Comparison of ENCODE assay signal across 9 mouse cellular contexts in the genomic region with DNA sequence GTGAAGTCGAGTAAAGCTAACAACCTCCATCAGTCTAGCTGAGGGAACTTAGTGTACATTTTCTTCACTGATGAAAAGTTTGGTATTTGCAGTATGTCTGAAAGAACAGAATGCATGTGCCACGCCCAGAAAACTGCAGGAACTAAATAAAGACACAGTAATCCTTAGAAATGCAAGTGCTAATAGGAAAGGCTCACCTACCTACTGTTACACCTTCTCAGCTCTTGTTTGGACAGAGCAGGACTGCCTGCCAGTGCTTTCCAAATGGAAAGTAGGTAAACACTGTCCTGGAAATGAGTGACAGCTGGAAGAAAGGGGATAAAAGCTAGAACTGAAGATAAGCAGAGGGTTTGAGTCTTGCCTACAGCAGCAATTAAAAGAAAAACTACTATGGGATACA. TPM values are rescaled to one million over a fixed set of nuclear protein-coding genes. Genes with fewer than 3 reads are reported as not detected.
DNase-seq lines count a peak whose midpoint lies in the region; ATAC-seq lines count a peak whose summit lies in the region.
"Had no signal": no experiment of that assay in that cellular context is flagged by ENCODE, and none has a peak within 500 bp of the region (broad histone marks: within the 10 kb centered on the region; RNA-seq: fewer than 3 reads in every experiment).

No protein-coding gene starts in this region.

- H3K4me1 ChIP-seq in kidney, embryonic 16.5 days (ENCODE audit: insufficient read depth, low read length), result peaks cover 30% of the 10 kb centered on the region
- peaks cover 15% of the 10 kb centered on the region for H3K4me1 ChIP-seq in embryonic facial prominence, embryonic 12.5 days
- H3K4me1 ChIP-seq in intestine, embryonic 14.5 days (replicated peaks; ENCODE audit: control insufficient read depth, insufficient read depth, low read length), result peaks cover 10% of the 10 kb centered on the region
- H3K4me1 ChIP-seq in midbrain, embryonic 15.5 days, result peaks cover 25% of the 10 kb centered on the region

- 73% methylated on average over 2 of the region's 2 CpGs for WGBS in kidney, embryonic 16.5 days
- 77% methylated on average over 2 of the region's 2 CpGs for WGBS in embryonic facial prominence, embryonic 12.5 days
- WGBS in intestine, embryonic 14.5 days, result 66% methylated on average over 2 of the region's 2 CpGs
- WGBS in midbrain, embryonic 15.5 days, result 85% methylated on average over 2 of the region's 2 CpGs

- no peak overlapping the region for H3K27ac ChIP-seq in kidney, embryonic 16.5 days (ENCODE audit: low read length)
- no peak overlapping the region for H3K27ac ChIP-seq in embryonic facial prominence, embryonic 12.5 days
- H3K27ac ChIP-seq in intestine, embryonic 14.5 days (ENCODE audit: low read depth), result no peak overlapping the region
- no peak overlapping the region for H3K27ac ChIP-seq in midbrain, embryonic 15.5 days

- no peaks in the 10 kb centered on the region for H3K27me3 ChIP-seq in kidney, embryonic 16.5 days (ENCODE audit: insufficient read depth, low read length)
- no peaks in the 10 kb centered on the region for H3K27me3 ChIP-seq in embryonic facial prominence, embryonic 12.5 days
- no peaks in the 10 kb centered on the region for H3K27me3 ChIP-seq in intestine, embryonic 14.5 days (replicated peaks; ENCODE audit: control insufficient read depth, insufficient read depth, low read length)
- H3K27me3 ChIP-seq in midbrain, embryonic 15.5 days (replicated peaks), result no peaks in the 10 kb centered on the region

- ATAC-seq in kidney, embryonic 16.5 days (ENCODE audit: low FRiP score, low TSS enrichment), result no peak
- ATAC-seq in embryonic facial prominence, embryonic 12.5 days (ENCODE audit: insufficient number of reproducible peaks, insufficient read depth, low FRiP score, low TSS enrichment), result no peak
- no peak for ATAC-seq in intestine, embryonic 14.5 days (replicated peaks; ENCODE audit: low FRiP score, low TSS enrichment, low read depth)
- no peak for ATAC-seq in midbrain, embryonic 15.5 days (replicated peaks)

- peak overlapping the region; percentile 46 for H3K4me2 ChIP-seq in kidney, embryonic 16.5 days (replicated peaks; ENCODE audit: low read depth, low read length)
- peak overlapping the region; percentile 59 for H3K4me2 ChIP-seq in embryonic facial prominence, embryonic 12.5 days (replicated peaks)
- H3K4me2 ChIP-seq in intestine, embryonic 14.5 days (ENCODE audit: low read length), result peak overlapping the region; percentile 68
- H3K4me2 ChIP-seq in midbrain, embryonic 15.5 days, result peak overlapping the region; percentile 57

- no peak for DNase-seq in kidney, postnatal 36 days
- no peak for DNase-seq in intestine, embryonic 14.5 days (ENCODE audit: low spot score)
- no peak for DNase-seq in adrenal gland, adult (ENCODE audit: inconsistent age in 2 of 2, low spot score in 1 of 2)
- DNase-seq in frontal cortex, postnatal 10 days (ENCODE audit: low spot score in 2 of 2), result no peak
- no peak for DNase-seq in adrenal gland, postnatal 25 days
- DNase-seq: heart, postnatal 14 days had no signal

- H3K9ac ChIP-seq in kidney, embryonic 16.5 days (replicated peaks; ENCODE audit: low read length), result no peak overlapping the region
- H3K9ac ChIP-seq in embryonic facial prominence, embryonic 12.5 days, result no peak overlapping the region
- no peak overlapping the region for H3K9ac ChIP-seq in intestine, embryonic 14.5 days (ENCODE audit: low read length)
- H3K9ac ChIP-seq in midbrain, embryonic 15.5 days, result 0 out of 2 replicates have a peak overlapping the region, but pooled peaks have one; percentile 43

- peak overlapping the region; percentile 20; the same call in 1 of the 2 replicates for H3K4me3 ChIP-seq in kidney, embryonic 16.5 days (ENCODE audit: low read length)
- H3K4me3 ChIP-seq in embryonic facial prominence, embryonic 12.5 days, result no peak overlapping the region
- H3K4me3 ChIP-seq in intestine, embryonic 14.5 days (ENCODE audit: low read depth, low read length), result no peak overlapping the region
- peak overlapping the region; percentile 58; the same call in 1 of the 2 replicates for H3K4me3 ChIP-seq in midbrain, embryonic 15.5 days

- no peaks in the 10 kb centered on the region for H3K9me3 ChIP-seq in kidney, embryonic 16.5 days (ENCODE audit: low read length)
- H3K9me3 ChIP-seq in embryonic facial prominence, embryonic 12.5 days, result no peaks in the 10 kb centered on the region
- no peaks in the 10 kb centered on the region for H3K9me3 ChIP-seq in intestine, embryonic 14.5 days (ENCODE audit: control insufficient read depth, low read length)
- no peaks in the 10 kb centered on the region for H3K9me3 ChIP-seq in midbrain, embryonic 15.5 days

- no peaks in the 10 kb centered on the region for H3K36me3 ChIP-seq in kidney, embryonic 16.5 days (ENCODE audit: insufficient read depth, low read length)
- peaks cover 5% of the 10 kb centered on the region for H3K36me3 ChIP-seq in embryonic facial prominence, embryonic 12.5 days
- H3K36me3 ChIP-seq in intestine, embryonic 14.5 days (ENCODE audit: control insufficient read depth, insufficient read depth, low read length), result no peaks in the 10 kb centered on the region
- H3K36me3 ChIP-seq in midbrain, embryonic 15.5 days (replicated peaks), result no peaks in the 10 kb centered on the region

RNA-seq across cellular contexts. Expression of gene Stard3nl, which starts 1.9 kb away (rescaled TPM):
- polyA plus RNA-seq in kidney, embryonic 16.5 days (2015; fragmentation: Nextera tagmentation; extraction: Ambion mirVana), result 105 and 109 TPM in 2 replicates
- polyA plus RNA-seq in embryonic facial prominence, embryonic 12.5 days (2016; fragmentation: Nextera tagmentation; extraction: Ambion mirVana), result 116 and 127 TPM in 2 replicates
- 98.7 and 100 TPM in 2 replicates for polyA plus RNA-seq in intestine, embryonic 14.5 days (2014; fragmentation: Nextera tagmentation; extraction: Ambion mirVana)
- polyA plus RNA-seq in midbrain, embryonic 15.5 days (2015; fragmentation: Nextera tagmentation; extraction: Ambion mirVana), result 204 and 208 TPM in 2 replicates
- 43.9 and 49.1 TPM in 2 replicates for total RNA-seq in adrenal gland, postnatal 25 days (2021)

Comparison
In these comparisons a context has a peak if more than half of its experiments do, and no peak if none do; other contexts are left out.
1. H3K4me3 ChIP-seq: peak in kidney, embryonic 16.5 days (single experiment) and midbrain, embryonic 15.5 days (single experiment); none in embryonic facial prominence, embryonic 12.5 days (single experiment) and intestine, embryonic 14.5 days (single experiment).
2. Peak in every context shown above with its lines, with median percentiles within 50 percentile points of each other: H3K4me2 ChIP-seq.